Mouse (Mus musculus) erythroblast, embryonic 14.5 days (primary cell): ENCODE data around the gene Ppp1r11.

Experiments
- GATA1 ChIP-seq: IDR thresholded peaks from 2 replicates; pipeline ENCODE4 v1.6.1; 2012; ENCODE audit warnings: low read length, inconsistent platforms, mixed read lengths
- TAL1 ChIP-seq: IDR thresholded peaks from 3 replicates; pipeline ENCODE4 v1.6.1; 2012; ENCODE audit warnings: low read length, inconsistent platforms, mixed read lengths

DNA sequence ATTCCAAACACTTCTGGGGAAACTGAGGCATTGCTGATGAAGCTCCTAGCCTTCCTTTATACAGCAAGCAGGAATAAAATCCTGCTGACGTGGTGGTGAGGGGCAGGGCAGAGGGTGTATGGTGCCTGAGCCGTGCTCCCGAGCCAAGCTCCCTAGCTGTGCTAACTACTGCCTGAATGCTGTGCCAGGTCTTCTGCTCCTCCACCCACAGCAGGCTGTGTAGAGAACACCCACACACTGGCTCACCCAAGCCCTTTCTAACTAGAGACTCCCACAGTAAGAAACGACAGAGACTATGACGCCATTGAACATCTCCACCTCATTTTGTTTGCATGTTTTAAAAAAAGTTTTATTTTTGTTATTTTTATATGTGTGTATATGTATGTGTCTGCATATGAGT is 51.5 kb downstream of the Ppp1r11 start:
- TF ChIP-seq GATA1 (no peak), TAL1 (no peak)
